Comparison of ENCODE assay signal across 14 mouse cellular contexts in the genomic region with DNA sequence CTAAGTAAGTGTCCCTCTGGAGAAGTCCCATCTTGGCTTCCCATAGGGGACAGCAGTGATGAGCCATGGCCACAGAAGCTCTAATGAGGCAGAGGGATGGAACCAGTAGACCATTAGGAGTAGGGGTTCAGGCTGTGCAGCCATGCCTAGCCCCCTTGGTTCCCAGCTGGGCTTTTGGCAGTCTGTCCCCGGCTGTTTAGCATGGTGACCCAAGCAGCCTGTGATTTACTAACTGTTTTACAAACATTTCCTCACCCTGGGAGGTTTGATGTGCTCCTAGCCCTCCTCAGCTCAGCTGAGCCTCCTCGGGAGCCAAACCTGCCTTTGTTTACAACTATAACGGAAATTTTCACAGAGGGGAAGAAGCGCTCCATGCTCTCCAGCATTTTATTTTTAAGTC.
A peak's percentile ranks its signal among the peaks of the same experiment; 100 is the strongest.
DNase-seq lines count a peak whose midpoint lies in the region; ATAC-seq and TF ChIP-seq lines count a peak whose summit lies in the region.
"Had no signal": no experiment of that assay in that cellular context is flagged by ENCODE, and none has a peak within 500 bp of the region (broad histone marks: within the 10 kb centered on the region; RNA-seq: fewer than 3 reads in every experiment).

No protein-coding gene starts in this region.

- peaks cover 2% of the 10 kb centered on the region; the same call in 1 of the 2 replicates for H3K4me1 ChIP-seq in small intestine, adult 2 months (ENCODE audit: control insufficient read depth, insufficient read depth, insufficient read length, low read length)

- 68% methylated on average over 4 of the region's 4 CpGs for WGBS in small intestine, adult 2 months

- H3K36me3 ChIP-seq in small intestine, adult 2 months (ENCODE audit: control insufficient read depth, insufficient read depth, low read length), result no peaks in the 10 kb centered on the region
- H3K36me3 ChIP-seq: hindbrain, embryonic 13.5 days; midbrain, embryonic 15.5 days; neural tube, embryonic 13.5 days had no signal

- TF ChIP-seq CTCF in layer of hippocampus, adult 2 months (conservative IDR thresholded peaks at IDR 0.05), result no peak
- no peak for TF ChIP-seq CTCF in small intestine, adult 2 months (IDR thresholded peaks at IDR 0.05; ENCODE audit: extremely low read depth, insufficient read length, insufficient replicate concordance, low read depth, low read length)

- peak overlapping the region; percentile 36; the same call in 1 of the 2 replicates for H3K27ac ChIP-seq in layer of hippocampus, adult 2 months
- peak overlapping the region; percentile 17; the same call in 1 of the 2 replicates for H3K27ac ChIP-seq in small intestine, adult 2 months (ENCODE audit: insufficient read depth, low read depth, low read length)
- H3K27ac ChIP-seq: hindbrain, embryonic 13.5 days; midbrain, embryonic 15.5 days; neural tube, embryonic 13.5 days had no signal

- no peak for TF ChIP-seq POLR2A in small intestine, adult 2 months (IDR thresholded peaks at IDR 0.05; ENCODE audit: low read depth, low read length)

- no peak overlapping the region for H3K4me3 ChIP-seq in layer of hippocampus, adult 2 months
- H3K4me3 ChIP-seq in small intestine, adult 2 months (ENCODE audit: low read depth, low read length), result no peak overlapping the region
- H3K4me3 ChIP-seq: hindbrain, embryonic 13.5 days; midbrain, embryonic 15.5 days; neural tube, embryonic 13.5 days had no signal

- peak; percentile 91 for DNase-seq in heart, adult 11 months
- DNase-seq in heart, postnatal 10 days, result no peak
- no peak for DNase-seq in layer of hippocampus, adult 2 months (ENCODE audit: low spot score in 2 of 2)
- no peak for DNase-seq in layer of hippocampus, adult 9-11 months
- peak; percentile 46 for DNase-seq in kidney, postnatal 14 days
- DNase-seq in embryo, embryonic 11 days, result no peak
- DNase-seq: cerebellum, adult 11 months; liver, postnatal 0 days; thymus, postnatal 25 days had no signal

- intact Hi-C loops in heart, postnatal 10 days (cut with DNase I), result no loop called here

- ATAC-seq in cerebellum, adult (ENCODE audit: insufficient number of reproducible peaks, low FRiP score, low TSS enrichment), result no peak
- ATAC-seq: liver, postnatal 0 days; midbrain, embryonic 15.5 days had no signal

- no peaks in the 10 kb centered on the region for H3K27me3 ChIP-seq in small intestine, adult 2 months (ENCODE audit: control insufficient read depth, insufficient read depth, low read length)
- H3K27me3 ChIP-seq: hindbrain, embryonic 13.5 days; neural tube, embryonic 13.5 days had no signal

Comparison
In these comparisons a context has a peak if more than half of its experiments do, and no peak if none do; other contexts are left out.
1. DNase-seq: peak in heart, adult 11 months (single experiment) and kidney, postnatal 14 days (single experiment); none in heart, postnatal 10 days (0 of 2), layer of hippocampus, adult 2 months (0 of 2), layer of hippocampus, adult 9-11 months (single experiment) and embryo, embryonic 11 days (single experiment).